Mouse (Mus musculus) liver, adult 2 months (tissue): ENCODE measurements around the gene Tspan33. TPM values are rescaled to one million over a fixed set of nuclear protein-coding genes. Genes with fewer than 3 reads are reported as not detected.
A peak's percentile ranks its signal among the peaks of the same experiment; 100 is the strongest.

Source experiments
- DNase-seq: peaks from one replicate; pipeline ENCODE4 v3.0.0-alpha.2; 2011; ENCODE audit warnings: low read depth, low spot score; ENCODE audit errors: extremely low read depth
- H3K27ac ChIP-seq: fragments of 200-500 bp; replicated peaks from 2 replicates; pipeline ENCODE4 v1.5.1; 2012; ENCODE audit warnings: low read depth, mild to moderate bottlenecking, control low read depth, inconsistent platforms, low read length; ENCODE audit not compliant: insufficient read depth
- H3K27me3 ChIP-seq: fragments of 200-500 bp; 2 replicates; pipeline ENCODE4 v1.6.1; 2012; ENCODE audit warnings: mild to moderate bottlenecking, moderate library complexity, low read length, inconsistent platforms; ENCODE audit not compliant: control insufficient read depth, insufficient read depth
- H3K36me3 ChIP-seq: fragments of 200-500 bp; 2 replicates; pipeline ENCODE4 v1.6.1; 2012; ENCODE audit warnings: low read length, inconsistent platforms; ENCODE audit not compliant: control insufficient read depth, insufficient read depth
- H3K4me1 ChIP-seq: fragments of 200-500 bp; 2 replicates; pipeline ENCODE4 v1.6.1; 2011; ENCODE audit warnings: low read length; ENCODE audit not compliant: control insufficient read depth, insufficient read depth
- H3K4me3 ChIP-seq: fragments of 200-500 bp; 2 replicates; pipeline ENCODE4 v1.5.1; 2011; ENCODE audit warnings: low read depth, mild to moderate bottlenecking, control low read depth, low read length, moderate library complexity; ENCODE audit not compliant: insufficient read depth
- H3K79me2 ChIP-seq: fragments of 200-500 bp; 2 replicates; pipeline ENCODE4 v1.6.1; 2012; ENCODE audit warnings: inconsistent platforms, mild to moderate bottlenecking, low read length, moderate library complexity; ENCODE audit not compliant: control insufficient read depth, insufficient read depth
- H3K9ac ChIP-seq: fragments of 200-500 bp; 2 replicates; pipeline ENCODE4 v1.6.1; 2012; ENCODE audit warnings: low read depth, mild to moderate bottlenecking, control low read depth, inconsistent platforms, low read length
- CTCF ChIP-seq: fragments of 200-500 bp; IDR thresholded peaks from 2 replicates; pipeline ENCODE4 v1.5.1; 2011; ENCODE audit warnings: low read depth, low read length, control low read depth
- POLR2A ChIP-seq: fragments of 200-500 bp; IDR thresholded peaks from 2 replicates; pipeline ENCODE4 v1.6.1; 2011; ENCODE audit warnings: low read length, control low read depth; ENCODE audit not compliant: insufficient read depth; ENCODE audit errors: extremely low read depth
- WGBS: fragments of 180-500 bp; shearing (Covaris S2); methylation state at CpG from one replicate; pipeline ENCODE4 v1.1.7; 2018; 5-methylcytosine and 5-hydroxymethylcytosine counted together
- polyA plus RNA-seq: library from polyadenylated mRNA; depleted of rRNA; stranded (reverse); fragments of >200 nt; gene quantifications from 2 replicates; pipeline ENCODE4 v1.2.3, GENCODE M21; 2012
- total RNA-seq: library from RNA; depleted of rRNA; stranded (reverse); fragments of >200 nt; gene quantifications from 2 replicates; pipeline ENCODE4 v1.2.3, GENCODE M21; 2014

Tspan33 gene
- total and polyA plus RNA-seq, 2 experiments = 4.2 to 7.0 TPM

DNA sequence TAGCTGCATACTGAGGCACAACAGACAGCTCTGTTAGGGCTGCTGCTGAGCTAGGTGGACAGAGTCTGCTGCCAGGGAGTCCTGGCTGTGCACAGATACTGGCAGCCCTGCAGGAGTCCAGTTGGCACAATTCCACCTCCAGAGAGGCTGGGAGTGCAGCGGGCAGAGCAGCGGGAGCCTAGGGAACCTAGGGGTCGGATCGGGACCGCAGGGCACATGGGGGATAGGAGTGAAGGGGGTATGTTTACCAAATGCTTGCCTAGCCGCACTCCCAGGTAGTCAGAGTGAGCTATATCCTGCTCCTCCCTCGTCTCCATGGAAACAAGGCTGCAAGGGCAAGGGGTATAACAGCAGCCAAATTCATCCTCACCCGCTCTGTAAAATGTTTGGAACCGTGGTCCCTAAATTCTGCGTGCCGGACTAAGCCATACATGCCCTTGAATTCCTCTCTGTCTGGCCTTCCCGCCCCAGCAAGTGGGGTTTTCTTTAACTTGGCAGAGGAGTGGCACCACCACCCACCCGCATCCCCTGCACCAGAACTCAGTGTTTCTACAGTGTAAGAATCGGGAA lies 24.0 kb downstream of the Tspan33 start:
- H3K4me3 ChIP-seq = no peak overlapping the region
- H3K9ac ChIP-seq = no peak overlapping the region
- no peaks in the 10 kb centered on the region for H3K79me2 ChIP-seq
- WGBS = 64% methylated on average over 14 of the region's 14 CpGs
- H3K4me1 ChIP-seq = no peaks in the 10 kb centered on the region
- H3K36me3 ChIP-seq = no peaks in the 10 kb centered on the region
- H3K27me3 ChIP-seq = no peaks in the 10 kb centered on the region
- H3K27ac ChIP-seq = no peak overlapping the region
- peak; percentile 34 for DNase-seq
- TF ChIP-seq POLR2A (no peak), CTCF (no peak)

DNA sequence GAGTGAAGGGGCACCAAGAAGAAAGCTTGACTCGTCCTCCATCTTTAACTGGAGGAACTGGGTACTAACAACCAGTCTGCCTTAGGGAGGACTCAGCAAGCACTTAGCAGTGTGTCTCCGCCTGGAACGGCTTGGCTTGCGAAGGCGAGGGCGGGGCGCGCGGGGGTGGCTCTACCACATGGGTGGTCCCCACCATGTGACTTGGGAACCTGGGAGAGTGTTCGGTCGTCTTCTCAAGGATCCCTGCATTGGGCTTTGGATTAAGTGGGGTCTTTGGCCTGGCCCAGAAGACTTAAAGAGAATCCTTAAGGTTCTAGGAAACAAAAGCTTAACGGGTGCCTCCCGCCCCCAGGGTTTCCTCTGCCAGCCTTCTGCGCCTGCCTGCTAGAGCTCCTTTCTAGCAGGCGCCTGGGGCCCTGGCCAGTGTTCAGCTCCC lies 24.9 kb downstream of the Tspan33 start:
- Histone ChIP-seq H3K27me3 (no peaks in the 10 kb centered on the region), H3K36me3 (no peaks in the 10 kb centered on the region), H3K27ac (no peak overlapping the region), H3K9ac (no peak overlapping the region), H3K4me1 (no peaks in the 10 kb centered on the region), H3K79me2 (no peaks in the 10 kb centered on the region), H3K4me3 (no peak overlapping the region)
- no peak for DNase-seq
- no peak for TF ChIP-seq POLR2A
- 72% methylated on average over 15 of the region's 15 CpGs for WGBS

DNA sequence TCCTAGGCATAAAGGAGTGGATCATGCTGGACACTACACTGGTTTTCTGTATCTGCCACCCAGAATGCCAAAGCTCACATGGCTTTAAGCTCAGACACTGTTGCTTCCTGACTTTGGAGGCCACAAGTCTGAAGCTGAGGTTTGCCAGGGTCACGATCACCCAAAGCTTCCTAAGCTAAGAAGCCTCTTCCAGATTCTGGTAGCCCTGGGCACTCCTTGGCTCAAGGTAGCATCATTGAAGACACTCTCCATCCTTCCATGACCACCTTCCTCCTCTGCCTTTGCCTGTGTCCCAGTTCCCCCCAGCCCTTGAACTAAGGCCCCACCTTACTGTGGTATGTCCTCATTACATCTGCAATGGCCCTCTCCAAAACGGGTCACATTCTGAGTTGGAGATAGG lies 27.9 kb downstream of the Tspan33 start:
- WGBS = 65% methylated on average over 2 of the region's 2 CpGs
- Histone ChIP-seq H3K4me1 (no peaks in the 10 kb centered on the region), H3K4me3 (no peak overlapping the region), H3K27ac (no peak overlapping the region), H3K36me3 (no peaks in the 10 kb centered on the region), H3K27me3 (no peaks in the 10 kb centered on the region), H3K79me2 (no peaks in the 10 kb centered on the region), H3K9ac (no peak overlapping the region)
- TF ChIP-seq POLR2A = no peak
- TF ChIP-seq CTCF = no peak
- DNase-seq = no peak

DNA sequence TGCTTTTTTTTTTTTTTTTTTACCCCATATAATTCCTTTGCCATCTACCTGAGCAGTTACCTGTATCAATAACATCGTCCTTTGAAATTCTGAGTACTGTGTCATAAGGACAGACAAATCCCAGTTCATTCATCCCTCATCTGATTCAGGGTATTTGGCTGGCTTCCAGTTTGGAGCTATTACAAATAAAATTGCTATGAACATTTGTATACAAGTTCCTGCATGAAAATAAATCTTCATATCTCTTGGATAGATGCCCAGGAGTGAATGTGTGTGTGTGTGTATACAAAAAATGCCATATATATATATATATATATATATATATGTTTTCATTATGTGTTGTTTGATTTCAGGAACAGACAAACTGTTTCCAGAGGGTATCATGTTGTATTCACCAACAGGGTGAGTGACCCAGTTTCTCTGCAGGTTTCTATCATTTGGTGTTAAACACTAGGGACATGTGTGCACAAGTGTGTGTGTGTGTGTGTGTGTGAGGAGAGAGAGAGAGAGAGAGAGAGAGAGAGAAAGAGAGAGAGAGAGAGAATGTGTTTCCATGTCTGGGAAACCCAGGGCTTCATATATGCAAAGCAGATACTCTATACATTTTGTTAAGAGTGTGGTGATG lies 32.7 kb downstream of the Tspan33 start:
- WGBS = 61% methylated on average over 1 of the region's 1 CpGs
- no peaks in the 10 kb centered on the region for H3K27me3 ChIP-seq
- no peaks in the 10 kb centered on the region for H3K4me1 ChIP-seq

DNA sequence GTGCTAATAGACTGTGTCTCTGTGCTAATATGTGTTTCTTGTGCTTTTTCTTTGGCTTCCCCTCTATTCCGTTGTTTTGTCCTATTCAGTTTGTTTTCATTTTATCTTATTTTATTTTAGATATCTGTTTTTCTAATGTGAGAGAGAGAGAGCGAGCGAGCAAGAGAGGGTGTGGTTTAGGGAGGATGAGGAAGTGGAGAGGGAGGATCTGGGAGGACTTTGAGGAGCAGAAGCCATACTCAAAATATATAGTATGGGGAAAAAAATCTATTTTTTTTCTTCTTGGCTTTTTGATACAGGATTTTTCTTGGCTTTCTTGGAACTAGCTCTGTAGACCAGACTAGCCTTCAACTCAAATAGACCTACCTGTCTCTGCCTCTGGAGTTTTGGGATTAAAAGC lies 34.0 kb downstream of the Tspan33 start:
- no peak for DNase-seq
- no peaks in the 10 kb centered on the region for H3K27me3 ChIP-seq
- no peaks in the 10 kb centered on the region for H3K36me3 ChIP-seq
- H3K4me3 ChIP-seq = no peak overlapping the region
- no peak for TF ChIP-seq CTCF
- no peak for TF ChIP-seq POLR2A
- H3K27ac ChIP-seq = no peak overlapping the region
- 84% methylated on average over 3 of the region's 3 CpGs for WGBS
- H3K79me2 ChIP-seq = no peaks in the 10 kb centered on the region
- no peaks in the 10 kb centered on the region for H3K4me1 ChIP-seq
- H3K9ac ChIP-seq = no peak overlapping the region

More for the DNA sequence above, 32.7 kb downstream of the Tspan33 start:
- no peak overlapping the region for H3K4me3 ChIP-seq
- no peaks in the 10 kb centered on the region for H3K79me2 ChIP-seq
- H3K36me3 ChIP-seq = no peaks in the 10 kb centered on the region
- no peak overlapping the region for H3K27ac ChIP-seq
- TF ChIP-seq POLR2A (no peak), CTCF (no peak)
- DNase-seq = no peak
- H3K9ac ChIP-seq = no peak overlapping the region

DNA sequence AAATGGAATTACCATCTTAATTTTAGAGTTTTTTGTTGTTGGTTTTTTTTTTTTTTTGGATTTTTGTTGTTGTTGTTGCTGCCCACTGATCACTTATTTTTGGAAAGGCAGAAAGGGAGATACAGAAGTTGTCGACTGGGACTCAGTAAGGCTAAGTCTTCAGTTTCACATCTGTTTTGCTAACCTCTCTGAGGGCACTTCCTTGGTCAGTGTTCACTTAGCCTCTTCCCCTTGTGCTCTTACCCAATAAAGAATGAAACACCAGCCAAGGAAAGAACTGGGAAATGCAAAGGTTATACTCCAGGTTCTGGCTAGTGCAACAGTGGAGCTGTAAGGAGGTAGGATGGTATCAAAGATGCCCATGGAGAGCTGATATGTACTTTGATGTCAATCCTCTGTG lies 35.5 kb downstream of the Tspan33 start:
- H3K27ac ChIP-seq = no peak overlapping the region
- TF ChIP-seq CTCF (no peak), POLR2A (no peak)
- WGBS = 71% methylated on average over 1 of the region's 1 CpGs

More for the DNA sequence above, 35.5 kb downstream of the Tspan33 start:
- H3K4me1 ChIP-seq = no peaks in the 10 kb centered on the region
- no peaks in the 10 kb centered on the region for H3K27me3 ChIP-seq
- H3K79me2 ChIP-seq = no peaks in the 10 kb centered on the region
- H3K9ac ChIP-seq = no peak overlapping the region
- no peak for DNase-seq
- H3K4me3 ChIP-seq = no peak overlapping the region
- no peaks in the 10 kb centered on the region for H3K36me3 ChIP-seq
